Mouse (Mus musculus): ENCODE data around the gene Cwc25. TPM values are rescaled to one million over a fixed set of nuclear protein-coding genes. Genes with fewer than 3 reads are reported as not detected.
"Not testable (repeated sequence)": the region's sequence is repeated elsewhere in the genome, so short reads cannot be mapped to it uniquely, and the experiment has no call there.

The Cwc25 gene
- total RNA-seq, 1 experiment from 2014 or later: 17.6 TPM

GRCm38 (mm10) chr11:97801409-97802193 is 35.2 kb upstream of the Cwc25 start:
- DNase-seq: peak; percentile 84

GRCm38 (mm10) chr11:97800691-97801408 is 34.5 kb upstream of the Cwc25 start:
- DNase-seq: peak; percentile 69

DNA sequence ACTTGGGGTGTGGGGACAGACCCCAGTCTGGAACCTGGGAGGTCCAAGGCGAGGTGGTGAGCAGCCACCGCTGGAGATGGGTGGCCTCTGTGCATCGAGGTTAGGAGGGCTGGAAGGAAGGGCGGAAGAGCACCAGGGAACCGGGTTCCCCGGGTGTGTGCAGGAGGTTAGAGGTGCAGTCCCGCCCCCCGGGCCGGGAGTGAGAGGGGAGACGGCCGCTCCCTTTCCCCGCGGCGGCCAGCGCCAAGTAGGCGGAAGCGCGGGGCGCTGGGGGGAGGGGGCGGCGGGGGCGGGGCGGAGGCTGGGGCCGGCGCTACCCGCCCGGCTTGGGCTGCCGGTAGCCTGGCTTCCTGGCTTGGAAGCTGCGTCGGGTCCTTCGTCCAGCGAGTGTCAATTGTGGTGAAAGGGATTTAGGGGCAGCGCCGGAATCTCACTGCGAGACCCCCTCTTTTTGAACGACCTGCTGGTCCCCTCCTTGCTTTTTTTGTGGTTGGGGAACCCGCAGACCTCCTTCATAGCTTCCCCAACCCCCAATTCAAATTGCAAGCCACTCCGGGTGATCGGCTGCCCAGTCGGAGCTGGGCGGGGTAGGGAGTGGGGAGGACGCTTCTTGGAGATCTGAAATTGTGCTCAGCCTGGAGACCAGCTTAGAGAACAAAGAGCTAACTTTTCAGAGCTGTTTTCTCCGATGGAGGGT is 33.8 kb upstream of the Cwc25 start:
- DNase-seq: peak; percentile 89

DNA sequence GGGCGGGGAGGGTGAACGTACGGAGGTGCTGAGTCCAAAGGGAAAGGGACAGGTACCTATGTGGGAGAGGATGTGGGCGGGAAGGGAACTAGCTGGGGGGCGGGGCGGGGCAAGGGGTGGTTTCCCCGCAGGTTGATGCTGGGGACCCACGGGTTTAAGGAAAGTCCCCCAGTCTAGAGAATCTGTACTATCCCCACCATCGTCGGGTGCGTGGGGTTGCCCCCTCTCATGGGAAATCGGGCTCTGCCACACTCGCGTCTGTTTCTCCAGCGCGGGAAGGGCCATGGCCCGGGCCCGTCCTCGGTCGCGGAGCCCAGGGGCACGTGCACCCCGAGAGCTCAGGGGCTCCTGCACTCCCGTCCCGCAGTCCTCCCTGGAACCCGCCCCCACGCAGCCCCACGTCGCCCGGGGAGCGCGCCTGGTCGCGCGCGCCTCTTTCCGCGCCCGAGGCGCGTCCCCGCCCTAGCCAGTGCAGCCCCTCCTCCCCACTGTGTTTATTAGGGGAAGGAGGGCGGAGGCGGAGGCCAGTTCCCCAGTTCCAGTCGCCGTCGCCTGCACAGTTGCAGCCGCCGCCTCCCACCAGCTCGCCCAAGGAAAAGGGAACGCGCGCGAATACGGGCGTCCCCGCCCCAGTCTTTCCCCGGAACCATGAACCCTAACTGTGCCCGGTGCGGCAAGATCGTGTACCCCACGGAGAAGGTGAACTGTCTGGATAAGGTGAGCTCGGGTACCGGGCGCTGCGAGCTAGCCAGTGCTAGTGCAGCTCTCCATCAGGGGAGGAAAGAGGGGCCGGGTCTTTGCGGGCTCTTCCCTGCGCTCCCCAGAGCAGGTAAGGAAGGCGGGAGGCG is 33.0 kb upstream of the Cwc25 start:
- DNase-seq: peak; percentile 93

DNA sequence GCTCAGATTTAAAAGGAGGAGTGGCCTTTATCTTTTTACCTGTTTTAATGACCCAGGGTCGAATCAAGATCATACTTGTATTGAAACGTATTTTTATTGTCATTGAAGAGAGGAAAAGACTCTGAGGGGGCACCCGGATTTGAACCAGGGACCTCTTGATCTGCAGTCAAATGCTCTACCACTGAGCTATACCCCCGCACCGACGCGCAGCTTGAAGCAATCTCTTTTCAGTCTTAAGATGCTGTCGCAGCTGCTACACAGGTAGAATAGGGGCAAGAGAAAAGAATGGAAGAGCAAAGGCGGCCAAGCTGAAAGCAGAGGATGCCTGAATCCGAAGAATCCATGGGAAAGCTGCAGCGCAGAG is 32.4 kb upstream of the Cwc25 start, which contains the start of gene Lasp1:
Gene Lasp1 (plus strand): TSS at position 219 of the 364 bp plus-strand sequence.
- DNase-seq: peak; percentile 94

DNA sequence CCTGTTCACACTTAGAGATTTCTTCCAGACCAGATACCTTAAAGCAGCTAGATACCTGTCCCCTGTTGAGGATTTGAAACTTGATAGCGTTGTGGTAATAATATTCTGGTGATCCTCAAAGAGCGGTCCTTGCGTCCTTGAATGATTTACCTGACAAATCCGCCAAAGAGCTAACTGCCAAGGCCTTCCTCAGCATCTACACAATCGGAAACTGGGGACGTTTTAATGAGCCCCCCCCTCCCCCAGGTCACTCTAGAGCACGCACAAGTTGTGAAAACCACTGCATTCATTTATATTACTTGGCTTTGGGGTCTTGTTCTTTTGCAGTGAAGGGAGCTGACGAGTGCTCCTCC is 31.7 kb upstream of the Cwc25 start:
- no peak for DNase-seq

DNA sequence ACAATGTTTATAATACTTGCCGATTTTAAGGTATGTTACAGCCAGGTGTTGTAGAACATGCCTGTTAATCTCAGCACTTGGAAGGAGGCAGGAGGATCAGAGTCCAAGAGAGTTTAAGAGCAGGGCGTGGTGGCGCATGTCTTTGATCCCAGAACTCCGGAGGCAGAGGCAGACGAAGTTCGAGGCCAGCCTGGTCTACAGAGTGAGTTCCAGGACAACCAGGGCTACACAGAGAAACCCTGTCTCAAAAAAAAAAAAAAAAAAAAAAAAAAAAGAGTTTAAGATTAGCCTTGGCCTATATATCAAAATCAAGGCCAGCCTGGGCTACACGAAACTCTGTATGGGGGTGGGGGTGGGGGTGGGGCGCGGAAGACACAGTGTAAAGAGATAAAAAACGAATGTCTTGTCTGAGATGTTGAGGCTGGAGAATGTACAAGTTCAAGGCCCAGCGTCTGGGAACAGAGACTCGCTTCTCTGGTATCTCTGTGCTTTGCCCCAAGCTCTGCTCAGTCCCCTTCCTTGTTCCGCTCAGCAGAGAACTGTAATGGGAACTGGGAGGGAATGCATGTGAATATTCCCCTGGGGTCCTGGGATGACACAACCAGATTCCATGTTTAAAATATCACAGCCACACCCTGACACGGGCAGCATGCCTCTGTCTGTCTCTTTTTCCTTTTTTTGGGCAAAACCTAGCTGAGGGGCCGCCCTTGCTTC is 31.2 kb upstream of the Cwc25 start:
- DNase-seq: no peak

DNA sequence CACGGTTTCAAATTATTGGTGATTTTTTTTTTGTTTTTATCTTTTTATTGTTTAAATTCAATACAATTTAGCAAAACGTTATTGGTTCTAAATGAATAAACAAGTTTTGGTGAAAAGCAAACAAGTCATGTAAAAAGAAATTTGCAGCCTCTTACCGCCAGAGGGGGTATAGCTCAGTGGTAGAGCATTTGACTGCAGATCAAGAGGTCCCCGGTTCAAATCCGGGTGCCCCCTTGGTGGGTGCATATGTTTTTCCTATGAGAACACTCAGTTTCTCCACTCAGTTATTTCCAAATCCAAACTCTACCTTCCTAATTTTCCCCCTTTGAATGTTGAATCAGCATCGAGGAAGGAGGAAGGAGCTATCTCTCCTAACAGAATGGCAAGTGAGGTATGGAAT is 30.6 kb upstream of the Cwc25 start:
- DNase-seq: peak; percentile 79

- peak; percentile 59 for DNase-seq
Measured at GRCm38 (mm10) chr11:97793165-97793564, 26.8 kb upstream of the Cwc25 start.

DNA sequence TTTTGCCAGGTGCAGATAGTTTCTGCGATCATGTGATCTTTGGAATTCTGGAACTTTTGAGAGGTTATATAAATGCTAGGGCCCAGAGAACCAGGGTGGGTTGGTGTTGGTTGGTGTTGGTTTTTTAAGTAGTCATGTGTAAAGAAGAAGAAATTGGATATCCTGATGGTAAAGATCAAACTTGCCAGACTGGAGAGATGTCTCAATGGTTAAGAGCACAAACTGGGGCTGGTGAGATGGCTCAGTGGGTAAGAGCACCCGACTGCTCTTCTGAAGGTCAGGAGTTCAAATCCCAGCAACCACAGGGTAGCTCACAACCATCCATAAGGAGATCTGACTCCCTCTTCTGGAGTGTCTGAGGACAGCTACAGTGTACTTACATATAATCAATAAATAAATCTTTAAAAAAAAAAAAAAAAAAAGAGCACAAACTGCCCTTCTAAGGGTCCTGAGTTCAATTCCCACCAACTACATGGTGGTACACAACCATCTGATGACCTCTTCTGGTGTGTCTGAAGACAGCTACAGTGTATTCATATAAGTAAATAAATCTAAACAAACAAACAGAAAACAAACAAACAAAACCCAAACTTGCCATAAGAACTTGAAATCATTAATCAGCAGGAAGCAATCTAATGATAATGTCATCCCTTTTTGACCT is 24.6 kb upstream of the Cwc25 start:
- not testable (repeated sequence) for DNase-seq

GRCm38 (mm10) chr11:97789727-97790126 is 23.4 kb upstream of the Cwc25 start:
- DNase-seq: no peak

- no peak for DNase-seq
Measured at GRCm38 (mm10) chr11:97787961-97788360, 21.6 kb upstream of the Cwc25 start.

DNA sequence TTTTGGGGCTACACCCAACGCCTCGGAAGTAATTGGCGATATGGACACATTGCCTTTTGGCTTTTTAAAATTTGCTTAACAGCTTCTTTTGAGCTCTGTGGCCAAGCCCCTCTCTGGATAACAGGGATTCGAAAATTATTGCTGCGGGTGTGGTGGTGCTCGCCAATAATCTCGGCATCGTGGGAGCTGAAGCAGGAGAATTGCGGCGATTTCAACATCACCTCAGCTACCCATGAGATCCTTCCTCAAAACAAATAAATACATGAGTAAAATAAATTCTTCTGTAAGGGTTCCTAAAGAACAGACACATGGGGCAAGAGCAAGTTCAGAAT is 16.2 kb upstream of the Cwc25 start:
- no peak for DNase-seq

DNA sequence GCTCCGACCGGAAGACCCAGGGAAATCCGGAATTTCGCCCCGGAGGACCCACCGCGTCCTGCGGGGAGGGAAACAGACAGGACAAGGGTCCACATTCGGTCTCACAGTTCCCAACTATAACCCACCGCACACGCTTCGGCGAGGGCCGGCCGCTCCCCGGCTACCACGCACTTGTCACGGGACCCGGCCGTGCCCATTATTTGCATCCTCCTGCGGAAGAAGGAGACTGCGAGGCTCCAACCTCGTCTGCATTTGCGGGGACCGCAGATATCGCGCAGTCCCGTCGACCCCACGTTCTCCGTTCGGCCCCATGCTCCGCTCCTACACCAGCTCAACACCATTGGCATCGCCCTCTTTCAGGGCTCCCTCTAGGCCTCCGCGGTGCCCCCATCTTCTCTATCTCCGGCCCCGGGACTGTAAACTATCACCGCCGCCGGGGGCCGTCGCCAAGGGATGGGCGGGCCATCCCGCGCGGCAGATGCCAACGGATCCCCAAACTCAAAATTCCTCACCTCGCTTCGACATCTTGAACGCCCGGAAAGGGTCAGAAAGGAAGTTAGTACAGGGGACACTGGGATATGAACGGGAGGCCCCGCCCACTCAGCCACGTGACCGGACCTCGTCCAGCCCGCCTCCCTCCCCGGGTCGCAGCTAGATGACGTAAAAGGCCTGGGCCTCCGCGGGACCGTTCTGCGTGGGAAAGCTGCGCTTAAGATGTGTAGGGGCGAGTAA is 15.6 kb upstream of the Cwc25 start, which contains the start of gene Rpl23:
Gene Rpl23 (minus strand): TSS at position 606 of the 732 bp plus-strand sequence.
- DNase-seq: peak; percentile 100

GRCm38 (mm10) chr11:97781478-97781831 is 15.1 kb upstream of the Cwc25 start:
- no peak for DNase-seq

GRCm38 (mm10) chr11:97779968-97780701 is 13.8 kb upstream of the Cwc25 start:
- DNase-seq: no peak

DNA sequence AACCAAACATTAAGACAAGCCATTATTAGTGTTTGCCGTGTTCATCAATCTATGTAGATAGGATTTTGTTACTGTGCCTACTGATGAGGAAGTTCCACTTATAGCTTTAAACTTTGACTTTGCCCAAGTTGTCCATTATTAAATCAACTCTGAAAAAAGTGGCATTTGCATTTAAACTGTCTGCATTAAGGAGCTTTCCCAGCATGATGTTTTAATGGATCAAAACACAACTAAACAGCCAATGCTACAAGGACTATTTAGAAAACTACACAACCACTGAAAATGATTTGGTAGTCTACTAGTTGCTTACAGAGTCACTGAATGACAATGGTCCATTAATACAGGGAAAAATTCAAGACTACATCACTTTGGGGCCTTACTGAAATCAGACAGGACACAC is 12.6 kb upstream of the Cwc25 start:
- no peak for DNase-seq

DNA sequence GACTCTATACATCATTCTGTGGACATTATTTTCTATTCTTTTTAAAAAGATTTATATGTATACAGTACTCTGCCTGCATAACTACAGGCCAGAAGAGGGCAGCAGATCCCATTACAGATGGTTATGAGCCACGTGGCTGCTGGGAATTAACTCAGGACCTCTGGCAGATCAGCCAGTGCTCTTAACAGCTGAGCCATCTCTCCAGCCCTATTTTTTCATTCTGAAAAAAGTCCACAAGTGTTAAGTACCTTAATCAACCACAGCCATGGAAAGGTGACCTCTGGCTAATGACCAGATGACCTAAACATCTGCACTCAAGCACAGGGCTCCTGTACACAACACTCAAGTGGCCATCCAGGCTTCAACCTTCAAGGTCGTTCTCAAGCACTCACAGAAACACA is 10.8 kb upstream of the Cwc25 start:
- peak; percentile 48 for DNase-seq

DNA sequence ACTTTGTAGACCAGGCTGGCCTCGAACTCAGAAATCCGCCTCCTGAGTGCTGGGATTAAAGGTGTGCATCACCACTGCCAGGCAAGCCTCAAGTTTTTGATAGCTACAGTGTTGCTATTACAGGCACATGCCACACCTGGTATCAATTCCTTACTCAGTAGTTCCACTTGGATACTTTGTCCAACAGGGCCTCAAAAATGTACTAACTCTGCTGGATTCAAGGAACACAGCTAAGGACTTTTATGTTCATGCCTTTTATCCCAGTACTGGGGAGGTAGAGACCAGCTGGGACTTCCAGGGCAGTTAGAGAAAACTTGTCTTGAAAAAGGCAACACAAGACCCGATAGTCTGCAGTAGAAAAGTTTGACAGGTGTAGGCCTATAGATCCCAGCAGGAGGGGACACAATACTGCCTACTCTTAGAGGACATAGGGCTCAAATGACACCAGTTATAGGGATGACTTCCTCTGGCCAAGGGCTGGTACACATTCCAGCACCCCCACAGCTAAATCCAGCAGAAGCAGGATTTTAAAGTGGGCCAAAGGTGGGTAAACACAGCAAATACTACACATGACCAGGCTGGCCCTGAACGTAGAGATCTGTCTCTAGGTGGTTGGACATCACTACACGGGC is 10.3 kb upstream of the Cwc25 start:
- DNase-seq: no peak
